Mouse (Mus musculus): Measurements from ENCODE around the gene Exoc4. TPM values are rescaled to one million over a fixed set of nuclear protein-coding genes. Genes with fewer than 3 reads are reported as not detected.

Gene Exoc4
- total RNA-seq, 2 experiments from 2014 or later: 37.7 to 38.8 TPM

- no peak for DNase-seq (ENCODE audit: low spot score)
- intact Hi-C loops (cut with DNase I): no loop called here
Measured at GRCm38 (mm10) chr6:33828499-33828898, 579.6 kb downstream of the Exoc4 start.

- DNase-seq (ENCODE audit: low spot score): no peak
- intact Hi-C loops (cut with DNase I): no loop called here
Measured at GRCm38 (mm10) chr6:33829261-33829660, 580.4 kb downstream of the Exoc4 start.

- no peak for DNase-seq (ENCODE audit: low spot score)
- intact Hi-C loops (cut with DNase I): no loop called here
Measured at GRCm38 (mm10) chr6:33831276-33831675, 582.4 kb downstream of the Exoc4 start.

DNA sequence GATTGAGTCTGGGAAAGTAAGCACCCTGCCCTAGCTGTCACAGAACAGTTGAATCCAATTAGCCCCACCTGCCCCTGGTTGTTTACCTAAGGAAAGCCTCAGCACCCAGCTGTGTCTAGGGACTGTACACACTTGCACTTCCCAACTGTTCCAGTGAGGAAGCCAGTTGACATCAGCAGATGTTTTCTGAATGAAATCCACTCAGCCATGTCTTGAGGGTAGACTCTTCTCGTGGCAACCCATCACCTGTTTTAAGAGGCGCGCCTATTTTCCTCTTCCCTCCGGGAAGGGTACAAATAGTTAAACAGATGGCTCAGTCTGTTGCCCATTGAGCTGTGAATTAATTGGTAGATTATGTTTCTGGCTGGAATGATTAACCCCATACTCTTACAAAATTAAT is 584.1 kb downstream of the Exoc4 start:
- DNase-seq (ENCODE audit: low spot score): no peak
- intact Hi-C loops (cut with DNase I): no loop called here

DNA sequence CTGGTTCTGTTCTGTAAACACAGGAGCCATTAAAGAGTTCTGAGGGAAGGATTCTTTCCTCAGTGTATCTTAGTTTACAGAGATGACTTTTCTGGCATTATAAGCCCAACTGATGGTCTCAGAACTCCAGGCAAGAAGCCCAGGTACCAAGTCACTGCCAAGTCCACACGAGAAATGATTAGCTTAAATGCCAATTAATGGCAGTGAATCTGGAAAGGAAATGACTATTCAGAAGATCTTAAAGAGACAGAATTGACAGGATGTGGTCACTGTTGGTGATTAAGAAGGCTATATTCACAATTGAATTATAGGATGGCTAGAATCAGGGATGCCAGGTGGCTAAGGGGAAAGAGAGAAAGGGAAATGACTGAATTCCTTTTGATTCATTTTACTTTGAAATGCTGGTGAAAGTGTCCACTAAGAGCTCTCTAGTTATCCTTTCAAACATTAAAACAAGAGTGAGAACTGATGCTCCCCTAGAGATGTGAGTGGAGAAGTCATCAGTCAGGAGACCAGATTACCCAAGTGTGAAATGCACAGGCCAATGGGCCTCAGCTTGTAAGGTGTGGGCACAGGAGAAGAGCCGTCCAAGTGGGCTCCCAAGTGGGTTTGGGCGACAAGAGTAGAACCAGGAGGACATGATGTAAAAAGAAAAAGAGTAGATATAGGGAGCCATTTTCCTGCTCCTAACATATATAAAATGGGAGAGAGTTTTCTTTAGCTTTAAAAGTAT is 587.3 kb downstream of the Exoc4 start:
- intact Hi-C loops (cut with DNase I): no loop called here

DNA sequence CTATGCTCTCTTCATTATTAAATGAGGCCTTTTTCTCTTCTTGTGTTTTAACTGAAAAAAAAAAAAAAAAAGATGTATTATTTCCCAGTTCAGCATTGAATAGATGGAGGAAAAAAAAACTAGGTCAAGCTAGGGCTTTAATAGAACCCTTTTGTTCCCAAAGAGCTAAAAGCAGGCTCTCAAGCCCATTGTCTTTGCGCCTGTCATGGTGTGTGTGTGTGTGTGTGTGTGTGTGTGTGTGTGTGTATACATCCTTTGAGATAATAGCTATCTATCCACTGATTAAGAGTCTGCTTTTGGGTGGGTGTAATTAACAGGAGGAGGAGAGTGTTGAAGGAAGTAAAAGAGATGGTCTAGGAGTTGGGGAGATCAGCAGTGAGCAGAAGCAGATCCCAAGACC is 594.0 kb downstream of the Exoc4 start:
- intact Hi-C loops (cut with DNase I): no loop called here
- no peak for DNase-seq (ENCODE audit: low spot score)

More for the DNA sequence above, 587.3 kb downstream of the Exoc4 start:
- no peak for DNase-seq (ENCODE audit: low spot score)

- DNase-seq (ENCODE audit: low spot score): no peak
- intact Hi-C loops (cut with DNase I): no loop called here
Measured at GRCm38 (mm10) chr6:33859049-33859448, 610.2 kb downstream of the Exoc4 start.

- intact Hi-C loops (cut with DNase I): no loop called here
- no peak for DNase-seq (ENCODE audit: low spot score)
Measured at GRCm38 (mm10) chr6:33865752-33866151, 616.9 kb downstream of the Exoc4 start.

DNA sequence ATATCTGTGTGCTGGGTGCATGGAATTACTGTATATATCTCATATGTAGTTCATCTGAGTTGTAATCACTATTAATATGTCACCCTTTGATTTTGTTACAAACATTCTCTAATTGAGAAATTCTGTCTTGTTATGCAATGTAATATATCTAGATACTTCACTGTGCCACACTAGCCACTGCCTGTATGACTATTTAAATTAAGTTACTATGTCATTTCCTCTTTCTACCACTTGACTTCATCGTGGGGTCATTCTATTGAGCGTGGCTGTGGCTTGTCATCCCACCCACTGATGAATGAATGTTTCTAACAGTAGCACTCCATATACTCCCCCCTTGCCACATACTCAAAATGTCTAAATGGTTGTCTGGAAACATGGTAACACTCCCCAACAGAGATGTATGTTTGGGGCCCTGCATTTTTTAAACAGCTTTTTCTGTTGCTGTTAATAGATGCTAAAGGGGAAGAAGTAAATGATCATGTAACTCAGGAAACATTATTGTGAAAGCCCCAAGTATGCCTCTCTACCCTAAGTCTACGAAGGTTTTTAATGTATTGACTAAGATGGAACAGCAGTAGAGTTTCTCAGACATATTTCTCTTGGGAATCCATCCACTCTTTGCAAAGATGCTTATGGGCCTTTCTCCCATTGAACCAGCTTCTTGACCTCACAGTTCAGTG is 618.2 kb downstream of the Exoc4 start:
- DNase-seq (ENCODE audit: low spot score): no peak
- intact Hi-C loops (cut with DNase I): no loop called here

DNA sequence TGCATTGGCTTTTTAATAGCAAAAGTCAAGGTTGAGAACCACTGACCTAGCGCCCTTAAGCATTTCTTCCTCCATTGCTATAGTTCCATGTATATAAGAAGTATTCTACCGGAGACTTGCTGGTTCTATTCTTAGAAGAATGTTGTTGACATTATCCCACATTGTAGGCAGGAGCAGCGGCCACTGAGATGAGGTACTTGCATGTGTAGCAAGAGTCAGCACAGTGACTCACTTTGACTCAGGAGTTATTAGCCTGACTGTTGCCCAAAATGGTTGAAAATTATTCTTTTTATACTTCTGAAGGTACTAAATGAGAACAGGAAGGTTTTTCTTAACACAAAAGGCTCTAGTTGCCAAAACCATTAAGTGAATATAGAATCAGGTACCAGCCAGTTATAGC is 620.4 kb downstream of the Exoc4 start:
- intact Hi-C loops (cut with DNase I): no loop called here
- no peak for DNase-seq (ENCODE audit: low spot score)

- intact Hi-C loops (cut with DNase I): no loop called here
- no peak for DNase-seq (ENCODE audit: low spot score)
Measured at GRCm38 (mm10) chr6:33870468-33871142, 621.7 kb downstream of the Exoc4 start.

DNA sequence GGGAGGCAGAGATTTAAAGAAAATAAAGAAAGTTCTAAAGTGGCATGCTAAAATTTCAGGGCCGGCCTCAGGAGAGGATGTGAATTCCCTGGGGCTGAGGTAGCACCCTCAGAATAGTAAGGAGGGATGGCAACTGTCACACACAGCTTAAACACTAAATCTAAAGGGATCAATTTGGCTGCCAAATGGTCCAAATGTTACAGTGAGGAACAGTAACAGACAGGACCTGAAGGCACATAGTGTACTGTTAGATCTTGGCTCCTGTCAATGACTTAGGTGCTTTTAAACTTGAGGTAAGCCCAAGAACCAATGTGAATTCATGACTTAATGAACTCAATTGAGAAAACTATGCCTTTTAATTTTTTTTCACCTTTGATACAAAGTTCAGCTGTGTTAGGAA is 622.4 kb downstream of the Exoc4 start:
- no peak for DNase-seq (ENCODE audit: low spot score)
- intact Hi-C loops (cut with DNase I): no loop called here

GRCm38 (mm10) chr6:33872192-33872591 is 623.3 kb downstream of the Exoc4 start:
- DNase-seq (ENCODE audit: low spot score): no peak
- intact Hi-C loops (cut with DNase I): no loop called here

GRCm38 (mm10) chr6:33873000-33873399 is 624.1 kb downstream of the Exoc4 start:
- DNase-seq (ENCODE audit: low spot score): no peak
- intact Hi-C loops (cut with DNase I): no loop called here

DNA sequence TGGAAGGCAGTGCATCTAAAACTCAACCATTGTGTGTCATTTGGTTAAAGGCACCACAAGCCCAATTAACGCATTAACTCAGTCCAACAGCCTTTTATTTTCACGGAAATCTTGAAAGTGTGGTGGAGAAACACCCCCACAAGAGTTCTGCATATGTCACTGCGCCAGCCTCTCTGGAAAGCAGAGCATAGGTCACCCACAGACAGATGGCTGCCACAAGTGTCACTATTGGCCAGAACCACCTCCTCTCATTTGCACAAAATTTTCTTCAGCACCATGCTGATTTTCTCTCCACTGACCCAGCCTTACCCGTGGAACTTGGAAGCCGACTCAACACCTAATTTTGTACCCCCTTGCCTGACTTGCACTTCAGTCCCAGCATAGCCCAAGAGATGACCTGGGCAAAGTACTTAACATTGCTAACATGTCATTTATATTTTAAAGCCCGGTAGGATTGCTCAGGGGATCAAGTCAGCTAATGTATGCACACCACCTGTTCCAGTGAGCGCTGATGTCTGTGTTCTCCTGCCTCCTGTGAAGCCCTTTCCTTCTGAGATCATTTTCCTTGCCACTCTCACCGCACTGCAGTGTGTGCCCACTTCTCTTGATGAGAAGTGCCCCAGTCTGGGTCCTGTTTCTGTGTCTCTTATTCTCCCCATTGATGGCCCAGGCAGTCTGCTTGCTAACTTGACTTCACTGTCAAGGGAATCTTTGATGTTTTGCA is 625.6 kb downstream of the Exoc4 start:
- intact Hi-C loops (cut with DNase I): no loop called here
- DNase-seq (ENCODE audit: low spot score): no peak

- DNase-seq (ENCODE audit: low spot score): no peak
- intact Hi-C loops (cut with DNase I): no loop called here
Measured at GRCm38 (mm10) chr6:33884141-33884683, 635.3 kb downstream of the Exoc4 start.

DNA sequence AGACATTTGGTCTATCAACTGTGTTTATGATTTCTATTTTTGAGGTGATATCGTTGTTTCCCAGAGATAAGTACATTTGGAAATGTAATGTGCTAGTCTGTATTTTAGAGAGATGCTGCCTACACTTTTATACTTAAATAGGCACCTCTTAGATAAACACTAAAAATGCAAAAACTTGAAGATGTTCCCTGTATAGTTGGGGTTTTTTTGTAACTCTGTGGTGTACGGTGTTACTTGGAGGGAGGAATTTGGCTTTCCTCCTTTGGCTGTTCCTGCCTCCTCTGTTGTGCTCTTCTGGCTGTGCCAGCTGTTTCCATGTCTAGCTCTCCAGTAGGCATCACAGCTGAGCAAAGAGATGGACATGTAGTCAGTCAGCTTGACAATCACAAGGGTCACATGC is 638.1 kb downstream of the Exoc4 start:
- DNase-seq (ENCODE audit: low spot score): no peak
- intact Hi-C loops (cut with DNase I): no loop called here

- intact Hi-C loops (cut with DNase I): no loop called here
- DNase-seq (ENCODE audit: low spot score): no peak
Measured at GRCm38 (mm10) chr6:33890926-33891325, 642.0 kb downstream of the Exoc4 start.

- intact Hi-C loops (cut with DNase I): no loop called here
- DNase-seq (ENCODE audit: low spot score): no peak
Measured at GRCm38 (mm10) chr6:33892142-33892541, 643.3 kb downstream of the Exoc4 start.

DNA sequence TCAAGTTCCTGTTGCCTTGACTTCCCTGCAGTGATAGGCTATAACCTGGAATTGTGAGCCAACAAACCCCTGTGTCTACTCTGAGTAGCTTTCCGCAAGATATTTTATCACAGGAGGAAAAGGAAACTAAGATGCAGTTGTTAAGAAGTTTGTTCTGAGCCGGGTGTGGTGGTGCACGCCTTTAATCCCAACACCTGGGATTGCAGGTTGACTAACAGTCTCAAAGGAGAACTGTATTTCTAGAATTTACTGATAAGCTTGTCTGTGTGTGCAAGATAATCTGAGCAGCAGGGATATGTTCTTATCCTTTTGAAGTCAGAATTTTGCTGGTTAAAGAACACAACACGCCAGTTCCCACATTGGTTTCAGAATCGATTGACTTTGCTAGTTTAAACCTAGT is 651.1 kb downstream of the Exoc4 start:
- no peak for DNase-seq (ENCODE audit: low spot score)
- intact Hi-C loops (cut with DNase I): no loop called here
